Mouse (Mus musculus) layer of hippocampus, postnatal 14 days (tissue): Measurements from ENCODE around the gene Hnrnpll. TPM values are rescaled to one million over a fixed set of nuclear protein-coding genes. Genes with fewer than 3 reads are reported as not detected.
A peak's percentile ranks its signal among the peaks of the same experiment; 100 is the strongest.

ENCODE experiments used
- DNase-seq, 2 experiments: peaks; one replicate each; pipeline ENCODE4 v3.0.0; 2021 to 2022; ENCODE audit warnings: low spot score in 2 of 2, mixed read lengths in 1 of 2
- long read RNA-seq, 2 experiments: library from polyadenylated mRNA; stranded (forward); transcript quantifications; one replicate each; pipeline ENCODE4 v2.0.0; 2021
- total RNA-seq, 2 experiments: library from RNA; stranded (reverse); gene quantifications; 2 replicates each; pipeline ENCODE4 v1.2.3; 2021

Gene Hnrnpll
- total RNA-seq, result 10 to 100 TPM; 59.5 to 65.4 TPM
- long read RNA-seq, experiment 1, transcript Hnrnpll-205 (13 exons, 3,009 nt), result minor isoform, 20 of 53 reads
- long read RNA-seq, experiment 1, transcript Hnrnpll-201 (13 exons, 3,116 nt), result major isoform, 26 of 53 reads
- long read RNA-seq, experiment 1, partial matches to known transcripts, result 3 of 53 reads
- long read RNA-seq, experiment 1, other reads (novel, unspliced or antisense), result 3 of 53 reads
- long read RNA-seq, experiment 2, transcript Hnrnpll-205 (13 exons, 3,009 nt), result minor isoform, 32 of 82 reads
- long read RNA-seq, experiment 2, transcript Hnrnpll-201 (13 exons, 3,116 nt), result major isoform, 33 of 82 reads
- long read RNA-seq, experiment 2, transcript Hnrnpll-203 (14 exons, 2,742 nt), result minor isoform, 6 of 82 reads
- long read RNA-seq, experiment 2, partial matches to known transcripts, result 3 of 82 reads
- long read RNA-seq, experiment 2, other reads (novel, unspliced or antisense), result 8 of 82 reads

DNA sequence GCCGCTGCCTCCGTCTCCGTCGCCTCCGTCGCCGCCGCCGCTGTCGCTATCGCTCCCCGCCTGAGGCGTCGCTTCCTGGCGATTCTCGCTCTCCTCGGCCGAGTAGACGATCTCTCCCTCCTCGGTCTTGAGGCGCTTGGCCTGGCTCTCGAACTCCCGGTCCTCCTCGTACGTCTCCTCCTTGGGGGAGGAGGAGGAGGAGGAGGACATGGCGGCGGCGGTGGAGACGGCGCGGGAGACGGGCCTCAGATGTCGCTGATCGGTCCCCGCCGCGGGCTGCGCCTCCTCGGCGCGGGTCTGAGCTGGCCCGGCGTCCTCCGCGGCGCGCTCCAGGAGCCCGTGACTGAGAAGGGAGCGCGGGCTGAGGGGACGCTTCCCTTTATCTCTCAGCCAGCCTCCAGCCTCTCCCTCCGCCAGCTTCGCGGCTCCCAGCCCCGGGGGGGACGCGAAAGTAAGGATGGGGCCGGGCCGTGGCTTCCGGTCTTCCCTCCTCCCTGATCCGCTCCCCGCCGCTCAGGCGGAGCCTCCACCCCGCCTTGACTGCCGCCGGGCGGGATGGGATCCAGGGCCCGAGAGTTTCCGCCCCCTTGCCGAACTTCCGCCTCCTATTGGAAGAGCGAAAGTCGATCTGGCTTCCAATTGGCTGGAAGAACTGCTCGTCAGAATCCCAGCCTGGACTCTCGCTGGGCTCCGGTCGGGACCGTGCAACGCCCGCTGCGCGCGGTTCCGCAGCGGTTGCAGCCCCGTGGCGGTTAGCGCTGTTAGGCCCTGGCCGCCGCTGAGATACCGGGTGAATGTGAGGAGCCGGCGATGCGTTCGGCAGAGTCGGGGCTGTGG is at the start of gene Hnrnpll:
Gene Hnrnpll, minus strand, starts transcription at position 552 of the 837 bp plus-strand sequence.
- DNase-seq, result peak; percentile 98 to 99

DNA sequence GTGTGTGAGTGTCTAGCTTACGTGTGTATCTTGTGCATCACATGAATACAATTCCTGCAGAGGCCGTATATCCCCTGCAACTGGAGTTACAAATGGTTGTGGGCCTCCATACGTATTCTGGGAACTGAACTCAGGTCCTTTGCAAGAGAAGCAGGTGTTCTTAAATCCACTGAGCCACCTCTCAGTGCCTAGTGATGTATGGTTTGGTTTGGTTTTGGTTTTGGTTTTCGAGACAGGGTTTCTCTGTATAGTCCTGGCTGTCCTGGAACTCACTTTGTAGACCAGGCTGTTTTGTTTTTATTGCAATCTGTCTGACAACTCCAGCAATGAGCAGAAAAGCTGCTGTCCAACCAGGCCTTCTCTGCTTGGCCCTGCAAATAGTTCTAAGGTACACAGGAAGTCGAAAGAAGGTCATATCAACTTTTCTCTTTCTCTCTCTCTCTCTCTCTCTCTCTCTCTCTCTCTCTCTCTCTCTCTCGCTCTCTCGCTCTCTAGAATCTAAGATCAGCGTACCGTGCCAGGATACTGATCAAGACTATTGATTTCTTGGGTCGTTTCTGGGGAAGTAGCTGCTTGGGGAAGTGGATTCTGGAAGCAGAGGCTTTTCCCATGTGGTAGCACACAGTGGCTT is 43.3 kb upstream of the Hnrnpll start:
- DNase-seq, result no peak

DNA sequence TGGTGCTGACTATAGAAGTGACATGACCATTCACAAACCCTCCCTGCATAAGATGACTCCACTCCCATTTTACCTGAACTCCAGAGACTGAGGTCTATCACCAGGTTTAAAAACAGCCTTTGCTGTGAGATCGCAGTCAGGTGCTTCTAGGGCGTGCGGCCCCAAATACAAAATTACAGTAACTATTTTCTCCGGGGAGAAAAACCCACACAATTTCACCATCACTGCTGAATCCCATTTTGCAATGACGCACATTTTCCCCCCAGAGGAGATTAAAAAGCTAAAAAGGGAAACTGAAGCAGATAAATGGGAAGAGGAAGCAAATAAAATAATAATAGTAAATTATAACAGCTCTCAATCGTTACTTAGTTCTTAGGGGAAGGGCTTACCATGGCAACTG is 37.7 kb upstream of the Hnrnpll start:
- DNase-seq, result no peak

DNA sequence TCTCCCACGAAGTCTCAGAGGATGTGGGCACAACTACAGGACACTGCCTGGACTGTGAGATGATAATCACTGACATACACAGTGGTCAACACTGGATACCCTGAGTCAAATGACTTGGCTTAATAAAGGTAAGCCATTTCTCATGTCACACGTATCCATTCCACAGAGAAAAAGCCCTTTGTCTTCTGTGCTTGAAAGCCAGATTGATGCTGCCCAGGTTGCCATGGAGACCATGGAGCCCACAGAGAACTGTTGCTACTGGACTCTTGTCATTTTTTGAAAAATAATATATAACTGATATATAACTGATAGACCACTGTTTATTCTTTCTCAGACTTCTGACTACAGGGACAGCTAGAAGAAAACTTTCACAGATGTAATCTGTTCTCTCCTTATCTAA is 35.1 kb upstream of the Hnrnpll start:
- peak in 1 of 2 experiments; percentile 10 for DNase-seq

DNA sequence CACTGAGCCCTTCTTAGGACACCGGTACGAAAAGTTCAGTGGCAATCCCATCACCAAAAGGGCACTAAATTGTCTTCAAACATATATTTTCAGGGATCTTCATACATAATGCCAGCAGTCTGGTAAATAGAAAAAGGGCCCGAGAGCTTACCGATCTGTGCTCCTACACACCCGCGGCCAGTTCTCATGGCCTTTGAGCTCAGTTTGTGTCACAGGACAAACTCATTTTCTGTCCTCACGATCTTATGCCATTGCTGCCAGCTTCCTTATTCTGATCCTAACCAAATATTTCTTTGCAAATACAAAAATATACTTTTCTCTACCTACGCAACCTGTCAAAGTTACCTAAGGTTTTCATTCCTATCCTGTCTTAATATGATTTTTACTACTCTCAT is 34.6 kb upstream of the Hnrnpll start:
- DNase-seq, result no peak

DNA sequence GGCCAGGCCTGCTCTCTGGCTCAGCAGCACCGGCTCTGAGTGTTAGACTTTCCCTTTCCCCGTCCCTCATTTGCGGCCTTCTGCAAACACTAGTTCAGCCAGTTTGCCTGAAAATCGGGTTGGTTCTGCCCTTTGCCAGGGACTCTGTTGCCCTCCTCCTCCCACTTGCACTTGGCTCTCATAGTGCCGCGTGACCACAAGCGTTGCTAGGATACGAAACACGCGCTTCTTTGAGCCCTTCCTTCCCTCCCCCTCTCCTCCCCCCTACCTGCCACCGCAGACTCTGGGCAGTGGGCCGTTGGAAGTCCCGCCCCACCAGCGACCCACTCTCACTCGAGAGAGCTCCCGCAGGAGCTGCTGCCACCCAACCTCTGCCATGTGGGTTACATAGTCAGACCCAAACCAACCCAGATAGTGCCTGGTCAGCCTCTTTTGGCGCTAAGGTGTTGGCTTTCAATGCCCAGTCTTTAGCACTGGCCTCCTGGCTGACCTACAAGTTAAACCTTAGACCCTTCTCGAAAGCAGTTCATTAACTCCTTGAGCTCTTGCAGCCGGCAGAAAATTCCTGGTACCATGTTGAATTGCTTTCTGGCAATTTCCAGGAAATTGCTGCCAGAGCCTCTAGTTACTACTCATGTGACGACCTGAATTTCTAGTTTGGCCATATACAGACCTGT is 34.0 kb upstream of the Hnrnpll start:
- peak; percentile 44 to 46 for DNase-seq

- no peak for DNase-seq
These were observed 33.2 kb upstream of the Hnrnpll start for GRCm38 (mm10) chr17:80095254-80095899.

DNA sequence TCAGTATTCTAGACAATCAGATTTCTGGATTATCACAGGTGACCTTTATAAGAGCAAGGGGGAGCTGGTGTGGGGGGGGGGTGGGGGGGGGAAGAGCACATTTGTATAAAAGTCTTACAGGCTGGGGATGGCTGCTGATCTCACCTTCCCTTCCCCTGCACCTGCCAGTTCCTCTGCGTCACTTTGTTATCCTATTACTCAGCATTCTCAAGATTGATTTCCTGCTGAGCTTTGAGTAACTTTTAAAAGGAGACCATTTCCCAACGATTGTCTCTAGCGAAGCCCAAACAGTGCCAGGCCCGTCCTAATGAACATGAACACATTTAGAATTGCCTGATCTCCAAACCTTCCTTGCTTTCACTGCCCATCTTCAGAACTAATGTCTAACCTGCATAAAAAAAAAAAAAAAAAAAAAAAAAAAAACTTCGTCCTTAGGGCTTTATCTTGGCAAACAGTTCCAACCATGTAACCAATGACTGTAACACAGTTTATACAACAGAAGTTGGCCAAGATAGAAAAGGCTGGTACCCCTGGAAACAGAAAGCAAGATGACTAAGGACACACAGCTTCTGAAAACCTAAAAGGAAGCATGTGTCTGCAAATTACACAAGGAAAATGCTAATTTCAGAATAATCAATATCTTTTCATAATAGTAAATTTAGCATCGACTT is 29.9 kb upstream of the Hnrnpll start:
- no peak for DNase-seq

- no peak for DNase-seq
These were observed 28.4 kb upstream of the Hnrnpll start for GRCm38 (mm10) chr17:80090551-80090950.

- DNase-seq, result no peak
These were observed 26.0 kb upstream of the Hnrnpll start for GRCm38 (mm10) chr17:80088168-80088567.

GRCm38 (mm10) chr17:80086591-80086990 is 24.5 kb upstream of the Hnrnpll start:
- DNase-seq, result no peak

DNA sequence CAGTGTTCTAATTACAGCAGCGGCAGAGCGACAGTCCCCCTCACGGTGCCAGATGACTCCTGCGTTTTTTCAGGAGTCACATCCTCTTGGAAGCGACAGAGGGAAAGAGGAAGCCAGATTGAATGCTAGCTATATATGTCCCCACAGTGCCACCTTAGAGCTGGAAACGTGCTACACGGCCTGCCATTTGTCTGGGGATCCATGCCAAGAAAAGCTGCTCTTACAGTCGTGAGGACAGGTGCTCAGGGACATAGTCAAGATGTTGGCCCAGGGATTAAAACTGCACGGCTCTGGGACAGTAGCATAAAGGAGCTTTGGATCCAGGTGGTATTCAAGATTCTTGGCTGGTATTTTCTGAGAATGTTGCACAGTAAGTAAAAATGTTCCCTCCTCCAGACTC is 22.3 kb upstream of the Hnrnpll start:
- DNase-seq, result peak; percentile 17 to 31

DNA sequence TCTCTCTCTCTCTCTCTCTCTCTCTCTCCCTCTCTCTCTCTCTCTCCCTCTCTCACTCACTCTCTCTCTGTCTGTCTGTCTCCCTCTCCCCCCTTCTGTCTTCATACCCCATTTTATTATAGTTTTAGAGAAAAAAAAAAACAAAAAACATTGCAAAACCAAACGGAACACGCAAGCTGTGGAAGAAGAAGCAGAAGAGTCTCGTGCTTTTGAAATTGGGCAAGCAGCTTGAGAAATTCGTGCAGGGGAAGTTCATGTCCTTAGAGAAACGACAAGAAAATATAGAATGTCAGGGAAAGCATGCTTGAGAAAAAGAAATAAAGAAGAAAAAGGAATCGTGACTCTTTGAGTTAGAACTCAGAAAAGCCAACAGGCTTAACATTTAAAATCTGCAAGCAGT is 21.1 kb upstream of the Hnrnpll start:
- no peak for DNase-seq

DNA sequence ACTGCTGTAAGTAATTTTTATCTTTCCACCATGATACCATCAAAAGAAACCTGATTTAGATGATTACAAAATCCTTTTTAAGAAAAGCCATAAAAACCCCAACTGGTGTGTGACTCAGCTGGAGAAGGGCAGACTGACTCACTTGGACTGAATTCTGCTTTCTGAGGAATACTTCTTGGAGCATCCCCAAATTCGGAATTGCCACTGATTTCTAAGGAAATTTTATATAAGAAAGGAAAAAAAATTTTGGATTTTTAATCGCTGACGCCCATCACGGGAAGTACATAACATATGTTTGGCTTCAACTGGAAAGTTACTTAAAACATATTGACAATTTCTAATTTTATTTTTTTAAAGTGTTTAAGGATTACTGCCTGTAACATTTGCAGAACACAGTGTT is 16.6 kb upstream of the Hnrnpll start:
- peak in 1 of 2 experiments; percentile 54 for DNase-seq

GRCm38 (mm10) chr17:80067257-80067656 is 5.1 kb upstream of the Hnrnpll start:
- no peak for DNase-seq

- DNase-seq, result no peak
These were observed 1.8 kb upstream of the Hnrnpll start for GRCm38 (mm10) chr17:80063840-80064495.

GRCm38 (mm10) chr17:80063386-80063785 is 1.3 kb upstream of the Hnrnpll start:
- no peak for DNase-seq

- no peak for DNase-seq
These were observed 481 bp upstream of the Hnrnpll start for GRCm38 (mm10) chr17:80062620-80063010.
